9 mouse cellular contexts compared by ENCODE assay signal in genomic region chr14:60435515-60435914, GRCm38 (mm10).
DNase-seq lines count a peak whose midpoint lies in the region; ATAC-seq and TF ChIP-seq lines count a peak whose summit lies in the region.
"Had no signal": no experiment of that assay in that cellular context is flagged by ENCODE, and none has a peak within 500 bp of the region (broad histone marks: within the 10 kb centered on the region; RNA-seq: fewer than 3 reads in every experiment).

No protein-coding gene starts in this region.

- H3K4me2 ChIP-seq in kidney, embryonic 14.5 days (replicated peaks; ENCODE audit: low read depth, low read length) = no peak overlapping the region
- H3K4me2 ChIP-seq in forebrain, embryonic 16.5 days (ENCODE audit: low read length) = no peak overlapping the region

- TF ChIP-seq RAD21 in MEL (IDR thresholded peaks at IDR 0.05; ENCODE audit: low read depth, low read length) = no peak; the same call in none of the 2 replicates

- H3K79me2 ChIP-seq in MEL (ENCODE audit: control insufficient read depth, insufficient read depth, low read length, poor library complexity) = no peaks in the 10 kb centered on the region

- H3K4me1 ChIP-seq in kidney, embryonic 14.5 days (ENCODE audit: control insufficient read depth, insufficient read depth, low read length) = no peaks in the 10 kb centered on the region
- no peaks in the 10 kb centered on the region for H3K4me1 ChIP-seq in MEL (ENCODE audit: control insufficient read depth in 1 of 2, insufficient read depth in 2 of 2, low read length in 2 of 2)
- no peaks in the 10 kb centered on the region for H3K4me1 ChIP-seq in forebrain, embryonic 16.5 days (replicated peaks; ENCODE audit: control insufficient read depth, insufficient read depth, low read length)

- TF ChIP-seq POLR2A in MEL (IDR thresholded peaks at IDR 0.05; ENCODE audit: control insufficient read depth in 1 of 2, insufficient read depth in 1 of 2, low read depth in 1 of 2, low read length in 2 of 2, poor library complexity in 1 of 2) = no peak

- 71% methylated on average over 4 of the region's 4 CpGs for WGBS in kidney, embryonic 14.5 days
- WGBS in forebrain, embryonic 16.5 days = 77% methylated on average over 4 of the region's 4 CpGs

- no peak for ATAC-seq in kidney, embryonic 14.5 days (ENCODE audit: low FRiP score, low TSS enrichment)
- ATAC-seq in forebrain, embryonic 16.5 days = no peak

- H3K36me3 ChIP-seq in kidney, embryonic 14.5 days (ENCODE audit: control insufficient read depth, insufficient read depth, low read length) = no peaks in the 10 kb centered on the region
- no peaks in the 10 kb centered on the region for H3K36me3 ChIP-seq in MEL (ENCODE audit: control insufficient read depth in 1 of 2, insufficient read depth in 2 of 2, low read length in 2 of 2)
- no peaks in the 10 kb centered on the region for H3K36me3 ChIP-seq in forebrain, embryonic 16.5 days (ENCODE audit: control insufficient read depth, insufficient read depth)

- H3K9ac ChIP-seq in kidney, embryonic 14.5 days (ENCODE audit: low read depth, low read length) = no peak overlapping the region
- no peak overlapping the region for H3K9ac ChIP-seq in MEL (ENCODE audit: control insufficient read depth, low read depth, low read length, poor library complexity, severe bottlenecking)
- H3K9ac ChIP-seq in forebrain, embryonic 16.5 days (replicated peaks; ENCODE audit: low read depth, low read length) = no peak overlapping the region

- no peak overlapping the region for H3K4me3 ChIP-seq in kidney, embryonic 14.5 days (ENCODE audit: low read length)
- no peak overlapping the region for H3K4me3 ChIP-seq in MEL (ENCODE audit: control insufficient read depth in 1 of 2, insufficient read depth in 1 of 2, low read depth in 2 of 2, low read length in 2 of 2)
- no peak overlapping the region for H3K4me3 ChIP-seq in forebrain, embryonic 16.5 days (replicated peaks; ENCODE audit: low read length)

- TF ChIP-seq CTCF in MEL (IDR thresholded peaks at IDR 0.05 in 2 of 3, conservative IDR thresholded peaks at IDR 0.05 in 1 of 3; ENCODE audit: control insufficient read depth in 1 of 3, insufficient read depth in 1 of 3, low read depth in 2 of 3, low read length in 3 of 3, poor library complexity in 1 of 3, severe bottlenecking in 1 of 3) = peak in 1 of 3 experiments; percentile 32; a peak in 3 of 6 replicates

- no peak for TF ChIP-seq EP300 in MEL (IDR thresholded peaks at IDR 0.05; ENCODE audit: low read depth in 1 of 2, low read length in 2 of 2)

- no peak overlapping the region for H3K27ac ChIP-seq in kidney, embryonic 14.5 days (ENCODE audit: low read depth, low read length)
- no peak overlapping the region for H3K27ac ChIP-seq in MEL (ENCODE audit: control insufficient read depth, low read depth, low read length)
- no peak overlapping the region for H3K27ac ChIP-seq in forebrain, embryonic 16.5 days (ENCODE audit: low read length)

- no peaks in the 10 kb centered on the region for H3K9me3 ChIP-seq in kidney, embryonic 14.5 days (ENCODE audit: control insufficient read depth, low read length)
- H3K9me3 ChIP-seq in MEL (replicated peaks; ENCODE audit: insufficient read depth, low read length) = no peaks in the 10 kb centered on the region
- H3K9me3 ChIP-seq in forebrain, embryonic 16.5 days (ENCODE audit: control insufficient read depth, low read length) = no peaks in the 10 kb centered on the region

- H3K27me3 ChIP-seq in kidney, embryonic 14.5 days (ENCODE audit: control insufficient read depth, insufficient read depth, low read length) = no peaks in the 10 kb centered on the region
- peaks cover 0 to 3% of the 10 kb centered on the region in 2 experiments; a peak in 1 of 4 replicates for H3K27me3 ChIP-seq in MEL (ENCODE audit: control insufficient read depth in 1 of 2, insufficient read depth in 2 of 2, low read length in 2 of 2)
- no peaks in the 10 kb centered on the region for H3K27me3 ChIP-seq in forebrain, embryonic 16.5 days (replicated peaks; ENCODE audit: control insufficient read depth, insufficient read depth, low read length)

- DNase-seq in kidney, postnatal 10 days = peak; percentile 44
- DNase-seq in 416B (ENCODE audit: low read depth) = peak; percentile 28
- no peak for DNase-seq in MEL (ENCODE audit: low read depth, low spot score)
- DNase-seq in cerebellum, postnatal 25 days = peak; percentile 61 to 78
- no peak for DNase-seq in spleen, postnatal 14 days (ENCODE audit: low spot score in 2 of 2)
- no peak for DNase-seq in frontal cortex, postnatal 25 days (ENCODE audit: low spot score in 2 of 2)
- DNase-seq: heart, postnatal 10 days had no signal

TF ChIP-seq in MEL, 35 proteins besides CTCF, POLR2A, EP300 and RAD21:
- TF ChIP-seq MXI1 (IDR thresholded peaks at IDR 0.05; ENCODE audit: low read depth, low read length) = no peak
- TF ChIP-seq SMC3 (IDR thresholded peaks at IDR 0.05; ENCODE audit: low read depth, low read length) = peak; percentile 19; the same call in 1 of the 2 replicates

Comparison
In these comparisons a context has a peak if more than half of its experiments do, and no peak if none do; other contexts are left out.
1. DNase-seq: peak in kidney, postnatal 10 days (single experiment), 416B (single experiment) and cerebellum, postnatal 25 days (2 of 2); none in MEL (single experiment), spleen, postnatal 14 days (0 of 2) and frontal cortex, postnatal 25 days (0 of 2).